Mouse (Mus musculus) thymus, adult 2 months (tissue): ENCODE measurements around the gene Ccdc136.

ENCODE experiments used
- CTCF ChIP-seq: fragments of 200-500 bp; IDR thresholded peaks from 2 replicates; pipeline ENCODE4 v1.5.1; 2012; ENCODE audit warnings: mild to moderate bottlenecking, control low read depth, low read length, moderate library complexity, borderline replicate concordance; ENCODE audit not compliant: control insufficient read depth, poor library complexity, insufficient read depth; ENCODE audit errors: extremely low read depth
- POLR2A ChIP-seq: fragments of 200-500 bp; IDR thresholded peaks from 2 replicates; pipeline ENCODE4 v1.6.1; 2012; ENCODE audit warnings: mild to moderate bottlenecking, low read length, control low read depth, moderate library complexity; ENCODE audit not compliant: control insufficient read depth, poor library complexity, insufficient read depth; ENCODE audit errors: extremely low read depth

GRCm38 (mm10) chr6:29433804-29434795 lies 38.0 kb downstream of the Ccdc136 start:
- TF ChIP-seq POLR2A: no peak
- TF ChIP-seq CTCF: no peak
